Mouse (Mus musculus) myocyte (in vitro differentiated cells): ENCODE measurements around the gene Col16a1. TPM values are rescaled to one million over a fixed set of nuclear protein-coding genes. Genes with fewer than 3 reads are reported as not detected.

Experiments used
- H3K27me3 ChIP-seq: one replicate; pipeline ENCODE4 v1.6.1; 2011; ENCODE audit not compliant: control insufficient read depth, insufficient read depth, insufficient read length
- H3K36me3 ChIP-seq: one replicate; pipeline ENCODE4 v1.6.1; 2011; ENCODE audit not compliant: control insufficient read depth, insufficient read depth
- H3K4me2 ChIP-seq: one replicate; pipeline ENCODE4 v1.6.1; 2011; ENCODE audit warnings: low read depth, control low read depth
- H3K4me3 ChIP-seq: one replicate; pipeline ENCODE4 v1.5.1; 2011; ENCODE audit warnings: mild to moderate bottlenecking, control low read depth, moderate library complexity
- H3K79me2 ChIP-seq: one replicate; pipeline ENCODE4 v1.6.1; 2011; ENCODE audit not compliant: control insufficient read depth, insufficient read depth
- H3ac ChIP-seq: one replicate; pipeline ENCODE4 v1.6.1; 2011; ENCODE audit not compliant: control insufficient read depth, insufficient read length
- CEBPB ChIP-seq: IDR thresholded peaks from 2 replicates; pipeline ENCODE4 v1.6.1; 2011; ENCODE audit warnings: mild to moderate bottlenecking, moderate library complexity; ENCODE audit not compliant: poor library complexity, insufficient read depth, severe bottlenecking
- E2F4 ChIP-seq: IDR thresholded peaks from one replicate; pipeline ENCODE4 v1.6.1; 2011; ENCODE audit warnings: mild to moderate bottlenecking, control low read depth, moderate library complexity; ENCODE audit not compliant: insufficient read depth
- MAX ChIP-seq: IDR thresholded peaks from one replicate; pipeline ENCODE4 v1.6.1; 2011; ENCODE audit warnings: low read depth, mild to moderate bottlenecking, control low read depth
- MYOD1 ChIP-seq, 3 experiments: IDR thresholded peaks; one replicate each; pipeline ENCODE4 v1.6.1; 2011; ENCODE audit warnings: control low read depth in 2 of 3, low read depth in 2 of 3, mild to moderate bottlenecking in 2 of 3, moderate library complexity in 1 of 3; ENCODE audit not compliant: insufficient read length in 2 of 3, control insufficient read depth in 1 of 3
- MYOG ChIP-seq, 3 experiments: IDR thresholded peaks; one replicate each; pipeline ENCODE4 v1.6.1; 2011; ENCODE audit warnings: control low read depth in 2 of 3, low read depth in 2 of 3, mild to moderate bottlenecking in 2 of 3; ENCODE audit not compliant: insufficient read length in 2 of 3, control insufficient read depth in 1 of 3, insufficient read depth in 1 of 3
- POLR2A ChIP-seq: IDR thresholded peaks from one replicate; pipeline ENCODE4 v1.6.1; 2011; ENCODE audit warnings: low read depth, mild to moderate bottlenecking, control low read depth, moderate library complexity; ENCODE audit not compliant: insufficient read length
- POLR2AphosphoS2 ChIP-seq: IDR thresholded peaks from one replicate; pipeline ENCODE4 v1.6.1; 2011; ENCODE audit warnings: low read depth, control low read depth; ENCODE audit not compliant: insufficient read length
- REST ChIP-seq: IDR thresholded peaks from one replicate; pipeline ENCODE4 v1.6.1; 2011; ENCODE audit warnings: mild to moderate bottlenecking, control low read depth, moderate library complexity; ENCODE audit not compliant: insufficient read depth, insufficient read length
- SRF ChIP-seq: IDR thresholded peaks from one replicate; pipeline ENCODE4 v1.6.1; 2011; ENCODE audit warnings: low read depth; ENCODE audit not compliant: control insufficient read depth, insufficient read length
- TCF12 ChIP-seq: IDR thresholded peaks from one replicate; pipeline ENCODE4 v1.6.1; 2011; ENCODE audit warnings: mild to moderate bottlenecking, control low read depth; ENCODE audit not compliant: poor library complexity, insufficient read depth, severe bottlenecking
- TCF3 ChIP-seq: IDR thresholded peaks from one replicate; pipeline ENCODE4 v1.6.1; 2011; ENCODE audit warnings: low read depth, control low read depth; ENCODE audit not compliant: insufficient read length
- USF1 ChIP-seq: IDR thresholded peaks from one replicate; pipeline ENCODE4 v1.6.1; 2011; ENCODE audit warnings: low read depth, mild to moderate bottlenecking, control low read depth, moderate library complexity
- polyA plus RNA-seq: library from polyadenylated mRNA; unstranded; fragments of >200 nt; fragmentation: generic; extraction: Trizol; gene quantifications from one replicate; pipeline ENCODE4 v1.2.1, GENCODE M21; 2012; ENCODE audit warnings: missing spikeins

Col16a1 gene
- polyA plus RNA-seq, 1 experiment, result 13.9 TPM

DNA sequence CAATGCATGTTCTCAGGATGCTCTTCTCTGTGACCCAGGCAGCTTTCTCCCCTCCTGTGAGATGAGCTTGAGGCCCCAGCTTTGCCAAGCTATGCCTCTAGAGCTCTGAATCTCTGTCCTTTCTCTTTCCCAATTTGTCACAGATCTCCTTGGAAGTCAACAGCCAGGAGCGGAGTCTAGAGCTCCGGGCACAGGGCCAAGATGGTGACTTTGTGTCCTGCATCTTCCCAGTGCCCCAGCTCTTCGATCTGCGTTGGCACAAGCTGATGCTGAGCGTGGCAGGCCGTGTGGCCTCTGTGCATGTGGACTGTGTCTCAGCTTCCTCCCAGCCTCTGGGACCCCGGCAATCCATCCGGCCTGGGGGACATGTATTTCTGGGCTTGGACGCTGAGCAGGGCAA, 5.5 kb downstream of the Col16a1 start:
- Histone ChIP-seq H3K27me3 (no peaks in the 10 kb centered on the region), H3K36me3 (no peaks in the 10 kb centered on the region), H3K4me2 (no peak overlapping the region), H3K79me2 (no peaks in the 10 kb centered on the region), H3K4me3 (no peak overlapping the region), H3ac (no peak overlapping the region)
- TF ChIP-seq CEBPB (no peak), POLR2A (no peak), SRF (no peak), REST (no peak), USF1 (no peak), E2F4 (no peak), MYOG (IDR thresholded peaks at IDR 0.05; ENCODE audit: control insufficient read depth in 1 of 3, insufficient read depth in 1 of 3, insufficient read length in 2 of 3, low read depth in 2 of 3) (no peak), TCF12 (no peak)

DNA sequence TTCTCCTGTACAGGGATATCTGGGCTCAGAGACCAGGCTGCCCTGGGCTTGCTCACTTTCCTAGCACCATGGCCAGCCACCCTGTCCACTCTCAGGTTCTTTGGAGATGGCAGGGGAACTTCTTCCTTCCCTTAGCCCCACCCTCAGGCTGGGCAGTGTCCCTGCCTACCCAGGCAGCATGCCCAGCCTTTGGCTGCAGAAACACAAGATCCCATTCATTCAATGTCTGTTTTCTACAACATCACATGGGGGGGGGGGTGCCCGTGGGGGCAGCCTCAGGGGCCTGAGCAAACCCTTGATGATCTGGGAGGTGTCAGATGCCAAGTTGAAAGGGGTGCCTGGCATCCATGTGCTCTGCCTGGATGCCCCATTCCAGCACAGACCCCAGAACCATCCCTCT, 7.1 kb downstream of the Col16a1 start:
- TF ChIP-seq SRF (no peak), POLR2AphosphoS2 (no peak), USF1 (no peak), TCF3 (no peak)

GRCm38 (mm10) chr4:130055160-130056010, 7.7 kb downstream of the Col16a1 start:
- H3K4me3 ChIP-seq, result no peak overlapping the region
- H3K79me2 ChIP-seq, result no peaks in the 10 kb centered on the region
- no peaks in the 10 kb centered on the region for H3K27me3 ChIP-seq
- no peak overlapping the region for H3K4me2 ChIP-seq
- no peak overlapping the region for H3ac ChIP-seq
- TF ChIP-seq MYOD1 (IDR thresholded peaks at IDR 0.05; ENCODE audit: control insufficient read depth in 1 of 3, insufficient read length in 2 of 3, low read depth in 2 of 3) (no peak), TCF3 (no peak), REST (no peak), MAX (no peak), TCF12 (no peak)
- no peaks in the 10 kb centered on the region for H3K36me3 ChIP-seq

More for the DNA sequence above, 7.1 kb downstream of the Col16a1 start:
- Histone ChIP-seq H3K27me3 (no peaks in the 10 kb centered on the region), H3K36me3 (no peaks in the 10 kb centered on the region), H3K79me2 (no peaks in the 10 kb centered on the region), H3K4me3 (no peak overlapping the region), H3K4me2 (no peak overlapping the region), H3ac (no peak overlapping the region)

DNA sequence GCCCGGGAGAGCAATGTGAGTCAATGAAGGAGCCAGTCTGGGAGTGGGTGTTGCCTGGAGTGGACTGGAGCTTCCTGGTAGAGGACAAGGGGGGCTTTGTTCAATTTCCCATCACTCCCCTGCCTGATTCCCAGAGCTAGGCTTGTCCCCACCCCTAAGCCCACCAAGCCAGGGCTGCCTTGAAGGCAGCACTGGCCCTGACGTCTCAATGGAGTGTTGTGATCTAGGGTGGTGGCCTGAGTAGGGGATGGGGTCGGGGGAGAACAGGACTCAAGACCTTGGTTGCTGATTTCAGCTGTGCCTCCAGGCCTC, 8.3 kb downstream of the Col16a1 start:
- Histone ChIP-seq H3K4me2 (no peak overlapping the region), H3K4me3 (no peak overlapping the region), H3K27me3 (no peaks in the 10 kb centered on the region), H3ac (no peak overlapping the region), H3K79me2 (no peaks in the 10 kb centered on the region), H3K36me3 (no peaks in the 10 kb centered on the region)
- TF ChIP-seq TCF3 (no peak), TCF12 (no peak), POLR2A (no peak), POLR2AphosphoS2 (no peak)

DNA sequence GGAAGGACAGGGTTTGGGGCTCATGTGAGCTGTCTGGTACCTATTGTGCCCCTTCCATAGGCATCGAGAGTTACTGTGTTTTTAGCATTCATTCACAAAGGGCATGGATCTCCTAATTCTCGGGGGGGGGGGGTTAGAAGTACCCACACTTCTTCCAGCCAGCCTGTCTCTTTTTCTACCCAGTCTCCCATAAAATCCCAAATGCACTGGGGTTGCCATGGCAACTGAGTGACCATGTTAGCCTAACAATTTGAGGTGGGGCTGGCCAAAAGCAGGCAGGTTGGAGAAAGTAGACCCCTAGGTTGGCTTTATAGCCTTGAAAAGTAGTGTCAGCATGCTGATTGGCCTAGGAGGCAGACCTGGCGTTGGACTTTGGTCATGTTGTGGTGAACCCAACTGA, 8.8 kb downstream of the Col16a1 start:
- H3ac ChIP-seq, result no peak overlapping the region
- H3K27me3 ChIP-seq, result no peaks in the 10 kb centered on the region
- no peaks in the 10 kb centered on the region for H3K36me3 ChIP-seq
- TF ChIP-seq E2F4, result no peak
- no peak for TF ChIP-seq REST
- no peak for TF ChIP-seq USF1
- TF ChIP-seq TCF12, result no peak
- TF ChIP-seq POLR2A, result no peak
- TF ChIP-seq TCF3, result no peak
- TF ChIP-seq MAX, result no peak
- TF ChIP-seq CEBPB, result no peak
- TF ChIP-seq MYOG (IDR thresholded peaks at IDR 0.05; ENCODE audit: control insufficient read depth in 1 of 3, insufficient read depth in 1 of 3, insufficient read length in 2 of 3, low read depth in 2 of 3), result no peak
- TF ChIP-seq MYOD1 (IDR thresholded peaks at IDR 0.05; ENCODE audit: control insufficient read depth in 1 of 3, insufficient read length in 2 of 3, low read depth in 2 of 3), result no peak
- no peak for TF ChIP-seq POLR2AphosphoS2
- TF ChIP-seq SRF, result no peak
- no peak overlapping the region for H3K4me3 ChIP-seq
- no peak overlapping the region for H3K4me2 ChIP-seq
- no peaks in the 10 kb centered on the region for H3K79me2 ChIP-seq
